Mouse (Mus musculus) CD4-positive helper T cell, adult 2 months (primary cell): ENCODE results near the gene Olfr1419.
"Not testable (repeated sequence)": the region's sequence is repeated elsewhere in the genome, so short reads cannot be mapped to it uniquely, and the experiment has no call there.

Experiments
- DNase-seq: peaks from one replicate; pipeline ENCODE4 v3.0.0-alpha.2; 2012; ENCODE audit warnings: low read depth, missing footprints, low spot score

Olfr1419 gene

GRCm38 (mm10) chr19:11875006-11875405 lies at the start of gene Olfr1419:
Gene Olfr1419, minus strand, starts transcription at chr19:11875106.
- no peak for DNase-seq

GRCm38 (mm10) chr19:11922515-11922914 lies 47.6 kb upstream of the Olfr1419 start:
- DNase-seq: not testable (repeated sequence)

- no peak for DNase-seq
Measured at GRCm38 (mm10) chr19:11922068-11922467, 47.2 kb upstream of the Olfr1419 start.

- DNase-seq: peak; percentile 4
Measured at GRCm38 (mm10) chr19:11915804-11916203, 40.9 kb upstream of the Olfr1419 start.

- DNase-seq: no peak
Measured at GRCm38 (mm10) chr19:11912533-11913121, 37.7 kb upstream of the Olfr1419 start.

DNA sequence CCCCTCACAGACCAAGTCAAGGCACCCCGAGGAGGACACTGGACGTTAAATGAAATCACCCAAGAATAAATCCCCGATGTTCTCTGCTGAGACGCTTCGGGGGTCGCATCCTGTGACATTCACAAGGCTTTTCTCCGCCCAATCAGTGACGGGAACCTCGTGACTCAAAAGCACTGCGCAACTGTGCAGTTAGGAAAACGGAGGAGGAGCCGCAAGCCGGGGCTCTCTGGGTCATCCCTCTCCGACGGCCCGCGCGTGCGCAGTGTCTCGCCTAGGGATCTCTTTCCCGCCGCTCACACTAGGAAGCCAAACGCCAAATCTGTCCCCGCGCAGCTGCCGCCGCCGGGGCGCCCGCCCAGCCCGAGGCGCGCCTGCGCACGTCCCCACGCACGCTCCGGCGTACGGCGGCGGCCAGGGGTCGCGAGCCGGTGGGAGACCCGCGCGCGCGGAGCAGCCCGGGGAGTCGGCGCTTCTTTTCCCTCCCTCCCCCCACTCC lies 37.2 kb upstream of the Olfr1419 start, which contains the start of gene Patl1:
Gene Patl1, plus strand, starts transcription at position 363 of the 496 bp plus-strand sequence.
- DNase-seq: peak; percentile 98

GRCm38 (mm10) chr19:11911603-11912002 lies 36.7 kb upstream of the Olfr1419 start:
- DNase-seq: no peak

GRCm38 (mm10) chr19:11911021-11911420 lies 36.1 kb upstream of the Olfr1419 start:
- no peak for DNase-seq

DNA sequence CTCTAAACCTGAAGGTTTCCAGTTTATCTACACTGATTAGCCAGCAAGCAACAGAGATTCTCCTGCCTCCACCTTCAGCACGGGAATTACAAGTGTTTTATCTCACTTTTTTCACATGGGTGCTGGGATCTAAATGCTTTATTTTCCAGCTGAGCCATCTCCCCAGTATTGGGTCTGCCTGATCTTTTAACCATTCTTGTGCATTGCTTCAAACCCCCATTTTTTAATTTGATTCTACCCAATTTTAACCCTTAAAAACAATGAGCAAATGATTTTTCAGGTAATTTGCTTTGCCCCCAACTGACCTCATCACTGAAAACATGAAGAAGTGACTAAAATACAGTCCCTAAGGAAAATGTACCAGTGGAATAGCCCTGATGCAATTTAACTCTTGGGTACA lies 11.4 kb upstream of the Olfr1419 start, which contains the start of gene Olfr1420:
Gene Olfr1420, plus strand, starts transcription at position 301 of the 400 bp plus-strand sequence.
- DNase-seq: no peak

GRCm38 (mm10) chr19:11878404-11878803 lies 3.5 kb upstream of the Olfr1419 start:
- DNase-seq: not testable (repeated sequence)

- DNase-seq: no peak
Measured at GRCm38 (mm10) chr19:11867837-11868236, 7.1 kb downstream of the Olfr1419 start.

GRCm38 (mm10) chr19:11860966-11861365 lies 13.9 kb downstream of the Olfr1419 start, which contains the start of gene Olfr1418:
Gene Olfr1418, minus strand, starts transcription at chr19:11861066.
- DNase-seq: no peak

- DNase-seq: no peak
Measured at GRCm38 (mm10) chr19:11856506-11856905, 18.4 kb downstream of the Olfr1419 start.

DNA sequence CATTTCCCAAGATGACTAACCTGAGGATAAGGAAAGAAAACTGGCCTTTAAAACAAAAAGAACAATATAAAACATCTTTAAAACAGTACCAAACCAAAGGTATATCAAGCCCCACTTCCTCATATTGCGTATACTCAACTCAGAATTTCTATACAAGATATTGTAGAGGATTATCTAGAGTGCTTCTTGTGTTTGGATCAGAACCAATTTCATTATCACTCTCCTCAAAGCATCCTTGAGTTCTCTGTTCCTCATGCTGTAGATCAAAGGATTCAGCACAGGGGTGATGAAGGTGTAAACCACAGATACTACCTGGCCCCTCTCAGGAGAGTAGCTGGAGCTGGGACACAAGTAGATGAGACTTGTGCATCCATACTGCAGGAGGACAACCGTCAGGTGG lies 20.1 kb downstream of the Olfr1419 start:
- no peak for DNase-seq

GRCm38 (mm10) chr19:11852652-11853051 lies 22.3 kb downstream of the Olfr1419 start:
- no peak for DNase-seq

DNA sequence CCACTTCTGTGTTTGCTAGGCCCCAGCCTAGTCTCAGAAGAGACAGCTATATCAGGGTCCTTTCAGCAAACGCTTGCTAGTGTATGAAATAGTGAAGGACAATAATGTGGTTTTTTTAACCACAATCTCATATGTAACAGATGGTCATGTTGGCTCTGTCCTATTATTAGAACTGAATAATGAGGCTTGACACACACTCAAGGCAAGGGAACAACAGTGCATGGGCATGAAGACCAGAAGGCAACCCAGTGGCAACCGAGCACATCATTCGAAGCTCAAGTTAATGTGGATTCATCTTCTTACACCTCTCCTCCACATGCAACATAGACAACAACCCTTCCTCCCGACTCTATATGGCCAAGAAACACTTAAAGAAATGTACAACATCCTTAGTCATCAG lies 28.6 kb downstream of the Olfr1419 start:
- no peak for DNase-seq

- DNase-seq: no peak
Measured at GRCm38 (mm10) chr19:11839119-11839518, 35.8 kb downstream of the Olfr1419 start, which contains the start of gene Olfr1417. Gene Olfr1417, minus strand, starts transcription at chr19:11839219.

DNA sequence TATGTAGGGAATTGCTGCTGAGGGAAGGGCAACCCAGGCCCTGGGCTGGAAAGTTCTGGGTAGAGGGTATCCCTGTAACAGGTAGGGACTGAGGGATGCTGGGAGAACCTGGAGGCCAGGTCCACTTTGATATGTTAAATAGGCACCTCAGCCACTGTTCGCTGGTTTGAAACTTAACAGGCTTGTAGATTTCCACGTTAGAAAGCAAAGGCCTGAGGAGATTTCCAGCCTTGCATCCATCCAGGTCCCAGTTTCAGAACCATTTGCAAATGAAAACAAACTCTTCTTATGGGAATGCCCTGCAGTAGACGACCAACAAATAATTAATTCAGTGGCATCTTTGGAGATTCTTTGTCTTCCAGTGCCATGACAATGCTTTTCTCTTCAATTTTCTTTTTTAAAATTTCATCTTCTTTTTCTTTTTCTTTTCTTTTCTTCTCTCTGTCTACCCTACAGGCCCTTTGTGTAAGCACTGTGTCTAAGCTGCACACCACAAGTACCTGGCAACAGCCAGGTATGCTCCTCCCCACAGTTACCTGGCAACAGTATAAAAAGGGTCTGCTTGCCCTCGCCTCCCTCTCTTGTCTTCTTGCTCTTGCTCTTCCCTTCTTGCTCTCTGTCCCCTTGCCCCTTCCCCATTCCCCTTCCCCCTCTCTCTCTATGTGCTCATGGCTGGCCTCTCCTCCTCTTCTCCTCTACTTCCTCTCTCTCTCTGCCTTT lies 51.4 kb downstream of the Olfr1419 start:
- no peak for DNase-seq

GRCm38 (mm10) chr19:11820211-11820610 lies 54.7 kb downstream of the Olfr1419 start:
- DNase-seq: no peak

DNA sequence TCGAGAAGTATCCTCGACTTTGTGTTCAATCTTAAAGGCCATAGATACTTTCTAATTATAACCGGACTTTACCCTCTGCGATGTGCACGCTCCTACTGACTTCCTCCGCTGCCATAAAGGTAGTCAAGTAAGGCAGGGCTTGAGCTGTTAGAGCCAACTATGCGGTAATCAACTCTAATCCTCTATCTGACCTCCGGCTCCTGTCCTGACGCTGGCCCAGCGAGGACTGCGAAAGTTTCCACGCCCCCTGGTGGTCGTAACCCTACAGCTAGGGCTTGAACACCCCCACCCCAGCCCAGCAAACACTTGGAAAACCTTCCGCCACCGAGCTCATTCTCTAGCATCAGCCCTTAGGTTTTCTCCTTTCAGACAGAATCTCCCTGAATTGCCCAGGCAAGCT lies 55.1 kb downstream of the Olfr1419 start:
- DNase-seq: peak; percentile 46

GRCm38 (mm10) chr19:11819143-11819700 lies 55.7 kb downstream of the Olfr1419 start, which contains the start of gene Stx3:
Gene Stx3, minus strand, starts transcription at chr19:11819403.
- DNase-seq: peak; percentile 28
